Mouse (Mus musculus): ENCODE measurements around the gene Actr5.
A peak's percentile ranks its signal among the peaks of the same experiment; 100 is the strongest.

DNA sequence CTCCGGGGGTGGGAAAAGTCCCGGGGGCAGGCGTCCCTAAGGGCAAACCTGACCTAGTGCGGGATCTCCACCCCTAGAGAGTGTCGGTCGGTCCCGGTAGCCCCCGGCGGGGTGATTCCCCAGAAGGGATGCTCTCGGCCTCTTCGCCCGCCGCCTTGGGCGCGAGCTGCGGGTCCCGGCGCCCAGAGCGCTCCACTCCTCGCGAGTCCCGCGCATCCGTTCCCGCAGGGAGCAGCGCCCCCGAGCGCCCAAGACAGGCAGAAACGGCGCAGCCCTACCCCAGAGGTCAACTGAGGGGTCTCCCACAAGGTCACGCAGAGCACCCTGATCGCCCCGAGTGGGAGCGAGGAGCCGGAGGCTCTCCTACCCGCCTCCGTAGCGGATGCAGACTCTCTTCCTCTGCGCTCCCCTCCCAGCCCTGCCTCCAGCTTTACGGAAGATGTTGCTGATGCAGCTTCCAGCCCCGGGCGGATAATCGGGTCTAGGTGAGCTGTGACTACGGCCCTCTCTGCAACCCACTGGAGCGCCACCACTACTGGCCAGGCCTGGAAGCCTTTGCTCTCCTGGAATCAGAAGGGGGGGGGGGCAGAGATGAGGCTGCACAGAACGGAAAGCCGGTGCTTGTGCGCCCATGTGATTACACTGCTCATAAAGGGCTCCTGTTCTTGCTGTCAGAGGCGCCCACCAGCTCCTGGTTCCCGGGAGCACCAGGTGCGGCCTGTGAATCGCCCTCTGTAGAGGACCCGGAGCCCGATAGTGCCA is 43.2 kb downstream of the Actr5 start:
- TF ChIP-seq CTCF (IDR thresholded peaks at IDR 0.05) (peak; percentile 55), EP300 (IDR thresholded peaks at IDR 0.05) (no peak)
